Mouse (Mus musculus) regulatory T cell (primary cell): ENCODE measurements at regions not wholly inside any gene's neighbourhood (a gene's known extent, or its start where the extent isn't known, plus 50 kb on each side); places are given as distances from the start of the nearest gene placed in this dataset.

ENCODE experiments used
- in situ Hi-C: fragments of 300-600 bp; cut with MboI, MseI; formaldehyde crosslinking; loops from one replicate; pipeline ENCODE4 v1.15.1; 2025; ENCODE audit warnings: high pct_unique_total_duplicates

- in situ Hi-C loops = no loop called here
Measured at GRCm38 (mm10) chr13:45213116-45213834, 134.8 kb downstream of the Gm9817 start.

- in situ Hi-C loops = no loop called here
Measured at GRCm38 (mm10) chr13:45218251-45218650, 139.8 kb downstream of the Gm9817 start.

DNA sequence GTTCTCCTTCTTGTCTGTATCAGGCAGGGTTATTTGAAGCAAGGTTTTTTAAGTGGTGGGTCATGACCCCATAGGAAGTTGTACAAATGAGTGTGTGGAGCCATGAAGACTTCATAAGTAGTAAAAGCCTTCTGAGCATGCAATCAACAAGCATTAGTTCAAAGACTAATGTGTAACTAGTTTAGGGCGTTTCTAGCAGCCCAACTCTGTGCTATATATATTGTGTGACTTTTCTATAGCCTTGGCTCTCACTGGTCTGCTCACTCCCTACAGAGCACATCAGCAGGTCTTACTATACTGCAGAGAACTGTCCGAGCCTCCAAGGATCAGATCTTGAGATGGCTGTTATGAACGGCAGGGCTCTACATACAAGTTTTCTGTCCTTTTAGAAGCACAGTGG, 141.2 kb downstream of the Gm9817 start:
- in situ Hi-C loops = no loop called here

- in situ Hi-C loops = no loop called here
Measured at GRCm38 (mm10) chr13:45230804-45231203, 152.3 kb downstream of the Gm9817 start.

DNA sequence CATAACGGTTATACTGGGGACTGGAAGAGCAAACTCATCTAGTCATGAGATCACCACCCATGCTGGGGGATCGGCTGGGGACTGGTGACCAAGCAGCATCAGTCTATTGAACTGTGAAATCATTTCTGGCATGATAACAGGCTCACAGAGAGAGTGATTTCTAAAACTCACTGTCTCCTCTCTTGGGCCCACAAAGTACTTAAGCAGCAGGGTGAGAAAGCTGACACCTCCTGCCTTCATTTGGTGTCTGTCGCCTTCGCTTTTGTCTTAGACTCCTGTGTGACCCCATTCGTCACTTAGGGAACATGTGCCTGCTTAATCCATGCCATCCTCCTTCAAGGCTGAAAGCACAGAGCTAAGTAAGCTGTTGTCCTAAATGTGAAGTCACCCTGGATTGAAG, 154.3 kb upstream of the Mylip start:
- in situ Hi-C loops = no loop called here

DNA sequence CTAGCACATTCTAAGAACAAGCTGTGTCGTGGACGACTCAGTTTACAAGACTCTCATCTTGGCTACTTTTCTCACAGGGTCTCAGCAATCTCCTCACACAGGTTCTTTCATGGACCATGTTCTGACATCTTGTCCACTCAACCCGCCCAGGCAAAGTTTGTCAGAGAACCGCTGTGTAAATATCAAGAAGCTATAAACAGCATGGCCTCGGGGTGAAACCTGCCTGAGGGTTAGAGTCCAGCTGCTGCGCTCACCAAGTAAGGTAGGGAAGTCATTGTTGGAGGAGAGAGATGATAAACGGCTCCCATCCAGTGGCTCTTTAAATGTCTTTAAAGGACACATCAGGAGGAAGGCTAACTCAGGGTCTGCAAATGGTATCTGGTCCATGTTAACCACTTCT, 151.3 kb upstream of the Mylip start:
- in situ Hi-C loops = no loop called here

DNA sequence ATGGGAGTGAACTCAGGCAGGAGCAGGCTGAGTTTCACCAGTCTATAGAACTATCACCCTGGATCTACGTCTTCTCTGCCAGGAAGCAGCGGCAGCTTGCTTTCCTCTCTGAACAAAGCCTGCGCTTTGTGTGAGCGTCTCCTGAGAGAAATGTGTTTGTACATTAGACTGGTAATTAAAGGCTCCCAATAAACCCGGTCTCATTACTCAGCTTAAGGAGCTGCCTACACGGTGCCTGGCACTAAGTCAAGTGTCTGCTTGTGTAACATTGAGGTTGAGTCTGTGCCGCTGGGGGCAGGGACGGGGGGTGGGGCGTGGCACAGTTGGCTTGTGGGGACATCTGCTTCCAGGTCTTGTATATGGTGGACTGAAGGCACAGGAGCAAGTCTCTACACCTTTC, 150.4 kb upstream of the Mylip start:
- in situ Hi-C loops = no loop called here

DNA sequence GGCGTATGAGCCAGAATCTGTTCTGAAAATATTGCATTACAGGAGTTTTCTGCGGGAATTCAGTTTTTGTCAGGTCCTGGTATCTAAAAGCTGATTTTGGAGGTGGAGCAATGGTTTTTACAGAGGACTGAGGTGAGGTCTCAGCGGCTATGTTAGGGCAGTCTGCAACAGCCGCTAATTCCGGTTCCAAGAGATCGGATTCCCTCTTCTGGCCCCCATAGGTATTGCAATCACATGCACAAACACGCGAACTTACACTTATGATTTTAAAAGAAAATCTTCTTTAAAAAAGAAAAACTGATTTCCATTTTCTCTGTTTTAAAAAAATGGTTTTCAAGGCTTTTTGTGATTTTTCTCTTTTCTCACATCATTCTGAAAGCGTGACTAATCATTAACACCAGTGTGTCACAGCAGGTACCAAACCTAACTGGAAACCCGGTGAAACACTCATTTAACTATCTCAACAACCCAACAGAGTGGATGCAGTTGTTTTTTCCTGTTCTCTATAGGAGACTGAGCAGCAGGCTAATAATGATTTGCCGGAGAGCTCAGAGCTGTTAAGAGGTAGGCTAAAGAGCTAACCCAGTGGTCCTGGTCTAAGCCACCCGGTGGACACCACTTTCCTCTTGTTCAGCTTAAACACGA, 149.4 kb upstream of the Mylip start:
- in situ Hi-C loops = no loop called here

DNA sequence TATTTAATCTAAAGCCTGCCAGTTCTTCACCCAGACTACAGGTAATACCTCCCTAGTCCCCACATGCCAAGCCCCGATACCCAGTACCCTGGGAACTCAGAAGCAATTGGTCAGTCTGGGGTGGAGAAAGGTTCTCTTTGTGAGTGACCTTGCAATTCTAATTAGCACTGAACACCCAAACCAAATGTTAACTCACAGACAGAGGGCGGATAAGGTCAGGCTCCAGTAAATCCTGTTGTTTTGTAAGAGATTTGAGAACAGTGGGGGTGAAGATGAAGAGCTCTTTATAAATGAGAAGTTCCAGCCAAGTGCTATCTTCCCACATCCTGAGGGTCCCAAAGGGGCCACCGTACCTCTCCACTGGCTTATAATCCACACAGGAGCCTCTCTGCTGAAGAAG, 147.3 kb upstream of the Mylip start:
- in situ Hi-C loops = no loop called here

DNA sequence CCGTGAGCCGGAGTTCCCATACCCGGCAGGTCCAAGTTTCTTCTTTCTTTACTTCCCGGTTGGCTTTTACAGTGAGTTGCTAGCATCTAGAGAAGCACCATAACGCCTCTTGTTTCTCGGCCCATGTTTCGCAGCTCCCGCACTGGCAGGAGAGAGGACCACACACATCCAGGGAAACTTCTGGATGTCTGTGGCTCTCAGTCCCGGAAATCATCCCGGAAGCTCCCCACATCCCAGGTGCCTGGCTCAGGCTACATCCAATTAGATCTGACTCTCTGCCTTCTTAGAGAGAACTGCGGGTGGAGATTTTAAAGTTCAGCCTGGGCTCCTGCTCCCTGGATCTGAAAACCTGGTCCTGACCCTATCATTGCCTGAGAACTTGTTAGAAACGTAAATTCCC, 146.8 kb upstream of the Mylip start:
- in situ Hi-C loops = no loop called here

- in situ Hi-C loops = no loop called here
Measured at GRCm38 (mm10) chr13:45245651-45246050, 143.9 kb upstream of the Mylip start.

- in situ Hi-C loops = no loop called here
Measured at GRCm38 (mm10) chr13:45246341-45246740, 143.2 kb upstream of the Mylip start.

DNA sequence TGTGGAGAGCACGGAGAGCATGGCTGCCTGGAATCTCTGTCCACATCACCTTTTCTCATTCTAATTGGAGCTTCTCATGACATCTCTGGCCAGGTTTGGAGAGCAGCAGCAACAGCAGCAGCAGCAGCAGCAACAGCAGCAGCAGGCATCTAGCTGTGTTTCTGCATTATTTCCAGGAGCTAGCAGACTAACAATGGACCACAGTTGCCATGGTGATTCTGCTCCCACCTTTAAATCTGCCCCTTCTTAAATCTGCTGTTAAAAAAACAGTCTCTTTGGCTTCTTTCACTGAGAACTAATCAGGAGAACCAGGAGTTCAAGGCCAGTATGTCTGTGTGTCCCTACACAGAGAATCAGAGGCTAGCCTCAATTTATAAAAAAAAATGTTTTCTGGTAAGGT, 139.5 kb upstream of the Mylip start:
- in situ Hi-C loops = no loop called here

DNA sequence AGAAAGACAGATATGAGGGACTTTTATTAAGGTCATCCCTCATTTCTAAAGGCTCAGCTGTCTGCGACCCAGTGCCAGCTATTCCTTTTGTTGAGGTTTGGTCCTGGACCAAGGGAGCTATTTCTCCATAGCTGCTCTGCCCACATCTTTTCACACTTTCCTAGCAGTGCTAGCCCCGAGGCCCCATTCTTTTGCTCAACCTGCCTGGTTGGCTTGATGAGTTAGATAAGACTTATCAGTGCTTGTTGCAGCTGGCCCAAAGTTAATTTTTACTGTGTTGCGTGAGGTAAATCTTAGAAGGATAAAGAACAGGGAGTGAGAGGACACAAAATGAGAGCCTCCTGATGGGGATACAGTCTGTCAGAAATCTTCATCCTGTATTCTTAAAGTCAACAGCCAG, 138.5 kb upstream of the Mylip start:
- in situ Hi-C loops = no loop called here

- in situ Hi-C loops = no loop called here
Measured at GRCm38 (mm10) chr13:45252126-45252525, 137.4 kb upstream of the Mylip start.

GRCm38 (mm10) chr13:45253221-45253620, 136.3 kb upstream of the Mylip start:
- in situ Hi-C loops = no loop called here

GRCm38 (mm10) chr13:45255277-45255676, 134.3 kb upstream of the Mylip start:
- in situ Hi-C loops = loop anchor here (5.0 kb wide), 1 partner anchor 87 kb away; no protein-coding TSS in a partner anchor

DNA sequence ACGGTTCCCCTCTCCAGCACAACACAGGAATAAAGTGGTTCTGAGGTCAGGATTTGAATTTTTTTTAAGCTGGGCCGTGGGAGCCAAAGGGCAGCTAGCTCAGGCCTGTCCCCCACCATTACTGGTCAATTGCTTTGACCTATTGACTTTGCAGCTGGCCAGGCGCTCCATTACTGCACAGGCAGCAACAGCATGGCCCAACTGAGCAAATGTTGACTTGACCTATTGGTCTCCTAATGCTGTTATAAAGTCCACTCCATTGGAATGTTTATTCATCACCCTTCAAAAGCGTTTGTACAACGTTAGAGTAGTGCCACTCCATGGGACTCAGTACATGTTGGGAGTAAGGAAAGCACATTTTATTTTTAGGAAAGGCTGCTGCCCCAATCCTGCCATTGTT, 127.5 kb upstream of the Mylip start:
- in situ Hi-C loops = no loop called here

- in situ Hi-C loops = no loop called here
Measured at GRCm38 (mm10) chr13:45266287-45267064, 123.1 kb upstream of the Mylip start.

GRCm38 (mm10) chr13:45267446-45267845, 122.1 kb upstream of the Mylip start:
- in situ Hi-C loops = no loop called here

DNA sequence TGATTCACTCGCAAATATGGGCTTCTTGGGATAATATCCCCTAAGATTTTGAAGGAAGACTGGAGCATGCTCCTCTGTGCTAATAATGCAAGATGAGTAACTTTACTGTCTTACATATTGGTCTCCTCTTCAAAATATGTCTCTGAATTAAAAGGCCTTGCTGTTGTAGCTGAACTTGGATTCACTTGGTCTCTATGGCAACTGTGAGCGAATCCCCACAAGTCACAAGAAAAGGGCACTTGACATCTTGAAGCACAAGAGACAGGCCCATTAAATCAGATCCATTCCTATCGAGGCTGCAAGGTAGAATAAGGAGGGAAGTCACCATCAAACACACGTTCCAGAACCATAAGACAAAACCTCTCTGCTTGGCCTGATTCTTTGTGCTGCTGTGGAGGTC, 121.6 kb upstream of the Mylip start:
- in situ Hi-C loops = no loop called here

DNA sequence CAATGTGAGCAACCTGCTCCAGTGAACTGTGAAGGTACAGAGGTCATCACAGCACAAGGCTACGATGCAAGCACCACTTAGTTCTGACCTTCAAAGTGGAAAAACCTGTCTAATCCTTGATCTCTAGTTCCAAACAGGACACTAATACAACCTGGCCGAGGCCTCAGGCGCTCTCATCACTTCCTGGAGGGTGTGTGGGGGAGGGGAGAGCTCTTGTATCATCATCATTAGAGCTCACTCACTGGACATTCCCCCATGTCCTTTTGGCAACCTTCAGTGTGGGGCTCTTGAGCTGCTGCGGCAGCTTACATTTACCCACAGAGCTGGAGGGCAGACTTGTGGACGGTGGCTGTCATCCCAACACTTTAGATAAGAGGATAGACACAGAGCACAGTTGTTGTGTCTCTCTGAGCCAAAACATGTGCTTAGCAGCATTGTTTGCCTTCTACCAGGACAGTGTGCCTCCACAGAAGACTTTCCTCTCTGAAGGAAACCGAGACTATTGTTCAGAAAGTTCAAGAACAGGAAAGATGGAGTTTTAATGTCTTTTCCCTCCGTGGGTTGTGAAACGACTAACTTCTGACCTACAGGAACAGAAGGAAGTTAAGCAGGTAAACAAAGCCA, 115.2 kb upstream of the Mylip start:
- in situ Hi-C loops = no loop called here
